Mouse (Mus musculus): ENCODE data around the gene Stoml3. TPM values are rescaled to one million over a fixed set of nuclear protein-coding genes. Genes with fewer than 3 reads are reported as not detected.

The Stoml3 gene
- polyA plus RNA-seq, 1 experiment = not detected

DNA sequence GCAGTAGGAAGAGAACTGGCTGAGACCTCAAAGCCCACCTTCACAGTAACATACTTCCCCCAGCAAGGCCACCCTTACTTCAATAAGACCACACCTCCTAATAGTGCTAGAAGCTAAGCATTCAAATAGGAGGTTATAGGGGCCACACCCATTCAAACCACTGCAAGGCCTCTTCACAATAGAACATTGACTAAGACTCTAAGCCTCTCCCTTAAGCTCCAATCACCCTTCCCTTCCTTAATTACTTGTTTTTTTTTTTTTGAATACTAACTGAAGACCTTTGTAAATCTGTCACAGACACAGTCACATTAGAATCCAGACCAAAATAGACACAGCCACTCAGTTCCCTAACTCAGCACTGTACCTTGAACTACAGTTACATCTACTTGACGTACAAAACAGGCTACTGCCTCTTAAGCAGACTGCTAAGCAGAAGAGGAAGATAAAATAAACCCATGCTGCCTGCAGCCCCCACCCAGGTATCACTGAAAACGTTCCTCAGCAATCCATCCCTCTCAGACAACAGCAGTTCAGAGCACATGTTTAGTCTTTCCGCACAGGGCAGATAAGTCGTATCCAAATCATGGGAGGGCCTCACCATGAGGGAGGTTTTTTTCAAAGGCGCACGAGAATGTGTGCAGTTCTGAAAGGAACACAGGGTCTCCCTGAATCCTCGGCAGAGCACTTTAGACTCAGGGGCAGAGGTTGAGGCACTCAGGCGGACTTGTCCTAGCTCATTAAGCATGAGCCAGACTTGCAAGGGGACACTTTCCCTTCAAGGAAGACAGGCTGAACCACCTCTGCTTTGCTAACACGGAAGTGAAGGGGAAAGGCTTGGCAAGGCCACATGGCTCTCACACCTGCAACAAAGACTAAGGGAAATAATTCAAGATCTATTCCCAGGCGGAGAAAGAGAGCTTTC lies 66.8 kb downstream of the Stoml3 start:
- H3K4me1 ChIP-seq (ENCODE audit: control insufficient read depth, insufficient read depth, low read length) = no peaks in the 10 kb centered on the region
- H3K4me3 ChIP-seq (ENCODE audit: insufficient read depth, low read depth, low read length) = no peak overlapping the region
- TF ChIP-seq POLR2A (IDR thresholded peaks at IDR 0.05; ENCODE audit: insufficient read depth, low read depth, low read length) (no peak), CTCF (IDR thresholded peaks at IDR 0.05; ENCODE audit: insufficient read depth, low read depth, low read length) (no peak)
- WGBS = 78% methylated on average over 10 of the region's 10 CpGs
- no peak overlapping the region for H3K27ac ChIP-seq (ENCODE audit: insufficient read depth, low read depth, low read length)

DNA sequence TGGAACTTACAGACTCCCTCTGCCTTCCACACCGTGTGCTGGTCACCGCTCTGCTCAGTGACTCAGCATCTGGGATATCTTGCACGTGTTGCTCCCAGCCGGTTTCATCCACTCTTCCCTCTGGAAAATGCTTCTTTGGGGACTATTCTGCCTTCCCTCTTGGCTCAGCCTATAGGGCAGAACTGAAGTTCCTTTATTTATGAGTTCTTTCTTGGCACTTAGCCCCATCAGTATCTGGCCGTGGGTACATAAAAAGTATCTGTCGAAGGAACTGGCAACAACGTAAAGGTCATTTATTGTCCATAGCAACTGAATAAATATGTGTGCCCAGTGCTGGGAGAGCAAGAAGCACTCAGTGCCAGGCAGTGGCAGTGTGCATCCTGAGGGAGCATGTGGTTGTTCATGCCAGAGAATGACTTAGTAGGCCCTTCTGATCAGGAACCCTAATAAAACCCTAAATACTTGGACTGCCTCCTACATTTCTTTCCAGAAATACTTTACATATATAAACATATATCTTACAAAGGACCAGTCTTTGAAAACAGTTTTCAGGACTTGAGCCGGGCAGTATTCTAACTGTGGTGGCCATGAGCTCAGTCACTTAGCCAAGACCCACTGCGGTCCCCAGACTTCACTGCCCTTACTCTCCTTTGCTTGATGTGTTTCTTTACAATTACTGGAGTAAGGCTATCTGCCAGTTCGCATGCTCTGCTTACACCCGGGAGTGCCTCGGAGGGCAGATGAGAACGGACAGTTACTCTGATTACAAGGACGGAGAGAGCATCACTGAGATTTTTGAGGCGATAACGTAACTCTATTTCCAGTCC lies 69.1 kb downstream of the Stoml3 start:
- no peaks in the 10 kb centered on the region for H3K4me1 ChIP-seq (ENCODE audit: control insufficient read depth, insufficient read depth, low read length)
- TF ChIP-seq POLR2A (IDR thresholded peaks at IDR 0.05; ENCODE audit: insufficient read depth, low read depth, low read length) (no peak), CTCF (IDR thresholded peaks at IDR 0.05; ENCODE audit: insufficient read depth, low read depth, low read length) (no peak)
- H3K4me3 ChIP-seq (ENCODE audit: insufficient read depth, low read depth, low read length) = no peak overlapping the region
- WGBS = 52% methylated on average over 16 of the region's 16 CpGs
- no peak overlapping the region for H3K27ac ChIP-seq (ENCODE audit: insufficient read depth, low read depth, low read length)

Other genes with a start within 250 kb of the Stoml3 start
- not detected in 2 replicates for gene Nhlrc3, start 25.3 kb upstream of the Stoml3 start, polyA plus RNA-seq (2012; ENCODE audit: insufficient read depth, insufficient read length, low replicate concordance, missing spikeins)
- not detected in 2 replicates for gene Proser1, start 25.0 kb upstream of the Stoml3 start, polyA plus RNA-seq (2012; ENCODE audit: insufficient read depth, insufficient read length, low replicate concordance, missing spikeins)
- not detected in 2 replicates for gene Frem2, start 168.7 kb downstream of the Stoml3 start, polyA plus RNA-seq (2012; ENCODE audit: insufficient read depth, insufficient read length, low replicate concordance, missing spikeins)

All from olfactory bulb, adult 2 months (tissue).